Mouse (Mus musculus) kidney, adult 9 months (tissue): ENCODE measurements around the gene Etv3.
"Not testable (repeated sequence)": the region's sequence is repeated elsewhere in the genome, so short reads cannot be mapped to it uniquely, and the experiment has no call there.

ENCODE experiments used
- DNase-seq: peaks from one replicate; pipeline ENCODE4 v3.0.0; 2022

Gene Etv3

DNA sequence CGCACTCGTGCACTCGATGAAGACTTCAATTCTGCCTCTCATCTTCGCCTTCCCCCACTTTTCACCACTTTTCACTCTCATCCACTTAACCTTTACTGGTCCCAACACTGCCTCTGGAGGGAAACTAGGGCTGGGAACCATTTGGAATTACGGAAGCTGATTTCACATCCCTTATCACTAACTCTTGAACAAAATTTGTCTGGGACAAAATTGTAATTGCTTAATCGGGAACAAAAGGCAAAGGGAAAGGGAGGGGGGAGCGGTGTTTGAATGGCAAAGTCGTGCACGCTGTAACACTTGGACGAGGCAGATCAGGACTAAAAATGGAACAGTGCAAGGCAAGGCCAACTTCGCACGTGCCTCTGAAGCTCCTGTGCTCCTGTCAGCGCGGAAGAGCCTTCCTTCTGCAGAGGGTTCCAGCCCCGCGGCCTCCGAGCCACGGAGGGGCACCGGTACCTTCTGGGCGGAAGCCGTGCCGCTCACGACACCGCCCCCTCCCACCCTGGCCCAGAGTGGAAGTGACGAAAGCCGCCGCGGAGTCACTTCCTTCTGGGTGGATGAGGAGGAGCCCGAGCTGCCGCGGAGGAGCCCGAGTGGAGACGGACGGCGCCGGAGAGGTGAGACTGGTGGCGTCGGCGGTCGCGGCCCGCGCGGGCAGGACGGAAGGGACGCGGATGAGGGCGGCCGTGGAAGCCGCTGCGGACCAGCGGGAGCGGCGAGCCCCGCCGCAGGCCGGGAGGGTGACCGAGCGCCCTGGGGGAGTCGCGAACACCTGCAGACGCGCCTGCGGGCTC is at the start of gene Etv3:
Gene Etv3 (plus strand): TSS at position 365 of the 794 bp plus-strand sequence.
- DNase-seq = peak; percentile 88

DNA sequence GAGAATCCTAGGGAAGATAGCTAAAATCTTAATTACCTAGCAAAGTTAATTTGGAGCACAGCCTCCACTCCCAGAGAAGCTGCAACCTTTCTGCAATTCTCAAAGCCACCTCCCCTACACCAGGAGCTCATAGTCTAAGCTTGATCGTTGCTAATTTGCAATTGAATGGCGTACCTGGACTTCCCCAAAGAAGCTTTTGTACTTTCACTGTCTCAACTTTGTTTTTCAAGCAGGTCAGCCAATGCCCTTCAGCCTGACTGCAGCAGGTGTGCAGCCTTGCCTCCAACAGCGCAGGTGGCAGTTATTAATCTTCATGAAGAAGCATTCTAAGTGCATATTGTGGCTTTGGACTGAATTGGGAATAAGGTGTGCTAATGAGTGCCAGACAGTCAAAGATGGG is 47.3 kb upstream of the Etv3 start:
- not testable (repeated sequence) for DNase-seq

DNA sequence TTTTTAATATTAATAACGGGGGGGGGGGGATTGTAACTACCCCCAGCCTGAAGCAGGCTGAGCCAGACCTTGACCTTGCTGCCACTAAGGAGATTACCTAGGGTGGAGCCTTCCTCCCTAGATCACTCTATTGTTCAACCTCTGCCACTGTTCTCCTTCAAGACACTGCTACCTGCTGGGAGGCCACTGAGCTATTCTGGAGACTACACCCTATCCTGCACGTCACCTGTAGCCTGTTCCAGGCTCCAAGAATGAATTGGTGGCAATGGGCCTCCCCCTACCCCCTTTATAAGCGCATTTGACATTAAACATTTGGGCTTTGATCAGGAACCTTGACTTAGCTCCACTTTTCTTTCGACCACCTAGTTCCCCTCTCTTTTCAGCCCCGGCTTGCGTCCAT is 46.6 kb upstream of the Etv3 start:
- not testable (repeated sequence) for DNase-seq

DNA sequence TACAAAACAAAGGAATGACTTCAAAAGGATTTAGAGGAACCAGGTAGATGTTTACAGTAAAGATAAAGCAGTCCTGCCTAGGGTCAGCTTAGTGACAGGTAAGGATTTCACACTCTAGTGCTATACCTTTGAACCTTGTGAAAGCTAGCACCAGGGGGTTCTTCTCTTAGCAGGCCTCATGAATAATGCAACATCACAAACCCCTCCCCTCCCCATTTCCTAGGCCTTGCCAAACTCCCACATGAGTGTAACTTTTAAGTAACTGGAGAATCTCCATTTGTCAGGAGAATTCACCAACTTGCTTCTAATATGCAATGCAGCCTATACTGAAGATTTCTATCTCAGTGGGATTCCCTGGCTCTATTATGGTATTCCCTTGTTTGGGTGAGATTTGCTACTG is 46.0 kb upstream of the Etv3 start:
- not testable (repeated sequence) for DNase-seq

DNA sequence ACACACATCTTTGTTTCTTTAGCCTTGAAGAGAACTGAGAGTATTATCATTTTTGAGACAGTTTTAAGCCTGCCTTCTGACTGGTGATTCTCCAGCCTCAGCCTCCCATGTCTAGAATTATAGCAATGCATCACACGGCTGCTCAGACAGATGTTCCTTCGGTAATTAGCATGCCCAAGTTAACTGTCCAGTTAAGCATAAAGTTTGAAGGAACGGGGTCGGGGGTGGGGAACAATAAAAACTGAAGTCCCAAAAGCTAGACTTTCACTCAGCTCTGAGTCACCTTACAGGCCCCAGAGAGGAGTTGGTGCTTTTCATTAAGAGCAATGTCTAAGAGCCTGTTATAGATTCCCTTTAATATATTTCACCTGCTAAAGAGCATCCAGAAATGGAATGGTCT is 37.8 kb upstream of the Etv3 start:
- no peak for DNase-seq

DNA sequence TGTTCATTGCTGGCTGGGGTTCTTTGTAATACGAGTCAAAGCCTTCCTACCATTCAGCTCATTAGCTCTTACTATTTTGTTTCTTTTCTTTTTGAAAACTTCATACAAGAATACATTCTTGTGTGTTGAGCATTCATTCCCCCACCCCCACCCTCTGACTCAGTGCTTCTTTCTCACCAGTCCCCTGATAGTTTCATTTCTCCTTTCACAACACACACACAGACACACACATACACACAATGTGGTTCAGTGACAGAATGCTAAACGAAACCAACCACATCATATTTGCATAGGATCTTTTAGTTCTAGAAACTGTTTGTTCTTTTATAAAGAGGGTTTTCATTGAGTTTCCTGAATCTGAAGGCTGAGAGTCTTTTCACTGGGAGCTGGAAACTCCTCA is 37.3 kb upstream of the Etv3 start:
- no peak for DNase-seq

DNA sequence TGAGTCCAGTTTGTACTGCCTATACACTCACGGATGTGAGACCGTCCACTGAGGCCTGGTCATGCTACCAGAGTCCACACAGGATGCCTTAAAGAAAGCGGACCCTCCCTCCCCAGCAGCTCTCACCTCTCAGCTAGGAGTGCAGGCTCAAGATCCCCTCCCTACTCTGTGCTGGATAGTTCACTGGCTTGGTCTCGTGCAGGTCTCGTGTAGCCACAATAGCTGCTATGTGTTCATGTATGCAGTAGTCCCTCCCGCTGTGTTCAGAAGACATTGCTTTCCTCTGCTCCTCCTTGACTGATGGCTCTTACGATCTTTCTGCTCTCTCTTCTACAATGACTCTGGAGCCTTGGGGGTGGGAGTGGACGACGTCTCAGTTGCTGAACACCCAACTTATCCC is 26.9 kb upstream of the Etv3 start:
- DNase-seq = no peak

DNA sequence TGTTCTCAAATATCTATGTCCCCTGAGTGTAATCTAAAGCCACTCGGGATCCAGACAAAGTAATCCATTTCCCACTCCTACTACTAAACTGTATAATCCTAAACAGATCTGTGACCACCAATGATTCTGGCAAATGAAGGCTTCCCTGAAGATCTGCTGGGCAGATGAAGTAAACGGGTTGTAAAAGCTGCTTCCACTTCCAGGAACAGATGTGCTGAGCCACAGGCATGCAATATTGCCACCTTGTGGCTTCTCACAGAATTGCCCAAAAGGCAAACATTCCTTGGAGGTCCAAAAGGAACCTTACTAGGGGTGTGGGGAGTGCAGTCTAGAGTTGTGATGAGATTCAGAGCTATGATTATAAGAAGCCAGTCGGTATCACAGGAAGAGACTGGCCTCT is 26.1 kb upstream of the Etv3 start:
- DNase-seq = peak; percentile 70

DNA sequence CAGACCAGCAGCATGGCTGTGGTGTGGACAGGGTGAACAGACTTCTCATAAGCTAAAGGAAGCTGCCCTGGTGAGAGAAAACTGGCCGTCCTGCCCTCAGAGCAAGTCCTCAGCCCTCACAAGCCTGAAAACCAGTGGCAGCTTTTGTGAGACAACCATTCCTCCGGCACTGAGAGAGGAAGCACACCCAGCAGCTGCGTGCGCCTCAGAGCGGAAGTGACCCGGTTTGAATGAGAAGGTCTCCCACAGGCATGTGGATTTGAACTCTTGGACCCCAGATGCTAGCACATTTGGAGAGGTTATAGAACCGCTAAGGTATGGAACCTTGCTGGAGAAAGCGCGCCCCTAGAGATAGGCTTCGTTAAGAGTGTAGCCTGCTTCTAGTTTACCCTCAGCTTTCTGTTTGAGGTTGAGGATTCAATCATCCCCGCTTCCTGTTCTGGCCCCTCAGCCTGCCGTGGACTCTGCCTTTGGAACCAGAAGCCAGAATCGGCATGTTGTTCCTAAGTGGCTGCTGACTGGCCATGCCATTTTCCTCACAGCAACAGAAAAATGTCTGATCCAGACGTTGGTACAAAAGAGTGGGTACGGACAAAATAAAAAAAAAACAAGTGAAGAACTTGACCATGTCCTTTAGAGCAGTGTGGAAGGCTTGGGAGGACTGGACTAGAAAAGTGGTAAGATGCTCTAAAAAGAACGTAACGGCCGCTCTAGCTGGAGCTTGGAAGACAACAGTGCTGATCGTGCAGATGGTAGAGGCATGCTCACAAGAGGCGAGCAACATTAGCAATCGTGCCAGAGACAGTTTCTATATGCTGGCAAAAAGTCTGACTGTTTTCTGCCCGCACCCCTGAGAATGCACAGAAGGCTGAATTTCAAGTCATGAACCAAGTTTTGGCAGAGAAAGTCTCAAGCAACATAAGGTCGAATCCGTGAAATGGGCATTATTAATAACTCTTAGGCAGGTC is 24.8 kb upstream of the Etv3 start:
- DNase-seq = no peak

DNA sequence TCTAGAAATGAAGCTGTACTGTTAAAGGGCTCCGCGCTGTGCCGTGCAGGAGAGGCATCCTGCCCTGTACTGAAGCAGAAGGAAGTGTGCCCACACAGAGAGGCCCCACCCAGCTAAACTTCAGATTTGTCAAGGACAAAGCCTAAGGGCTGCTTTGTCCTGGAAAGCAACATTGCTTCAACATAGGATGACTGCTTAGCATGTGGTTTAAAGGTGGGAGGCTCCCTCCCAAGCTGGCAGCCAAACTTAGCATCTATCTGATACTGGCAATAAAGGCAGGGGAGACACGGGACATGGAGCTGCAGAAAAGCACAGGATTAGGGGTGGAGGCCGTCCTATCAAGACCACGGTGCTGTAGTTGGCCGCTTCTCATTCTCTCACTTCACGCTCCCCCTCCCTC is 24.1 kb upstream of the Etv3 start:
- no peak for DNase-seq

DNA sequence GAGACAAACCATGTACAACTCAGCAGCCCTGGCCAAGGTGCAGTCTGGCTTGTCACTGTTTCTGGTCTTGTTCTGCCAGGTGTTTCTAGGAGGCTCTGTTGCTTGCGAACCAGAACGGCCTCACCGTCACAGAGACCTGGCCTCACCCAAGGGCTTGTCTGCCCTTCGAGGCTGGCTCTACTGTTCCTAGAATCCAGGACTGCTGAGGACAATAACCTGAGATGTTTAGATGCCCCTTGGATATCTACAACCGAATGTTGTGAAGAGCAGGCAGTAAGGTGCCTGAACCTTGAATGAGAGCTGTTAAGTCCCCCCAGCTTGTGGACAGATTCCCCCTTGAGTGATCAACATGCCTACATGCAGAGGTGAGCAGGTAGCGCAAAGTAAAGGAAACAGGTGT is 22.4 kb upstream of the Etv3 start:
- no peak for DNase-seq

DNA sequence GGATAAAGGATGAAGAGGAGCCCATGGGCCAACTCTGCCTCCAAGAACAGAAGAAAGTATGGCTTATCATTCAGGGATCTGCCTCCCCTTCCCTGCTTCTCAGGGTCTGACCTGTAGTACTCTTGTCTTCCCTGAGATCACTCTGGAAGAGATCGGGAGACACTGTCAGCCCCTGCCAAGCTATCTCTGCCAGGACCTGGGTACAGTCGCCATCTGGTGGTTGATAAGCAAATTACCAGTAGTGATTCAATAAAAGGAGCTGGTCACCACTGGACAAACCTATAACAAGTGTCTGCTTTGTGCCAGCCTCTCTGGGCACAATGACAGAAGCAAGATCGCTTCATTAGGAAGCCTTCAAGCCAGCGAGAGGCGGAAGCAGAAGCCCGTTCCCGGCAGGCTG is 20.9 kb upstream of the Etv3 start:
- peak; percentile 32 for DNase-seq

DNA sequence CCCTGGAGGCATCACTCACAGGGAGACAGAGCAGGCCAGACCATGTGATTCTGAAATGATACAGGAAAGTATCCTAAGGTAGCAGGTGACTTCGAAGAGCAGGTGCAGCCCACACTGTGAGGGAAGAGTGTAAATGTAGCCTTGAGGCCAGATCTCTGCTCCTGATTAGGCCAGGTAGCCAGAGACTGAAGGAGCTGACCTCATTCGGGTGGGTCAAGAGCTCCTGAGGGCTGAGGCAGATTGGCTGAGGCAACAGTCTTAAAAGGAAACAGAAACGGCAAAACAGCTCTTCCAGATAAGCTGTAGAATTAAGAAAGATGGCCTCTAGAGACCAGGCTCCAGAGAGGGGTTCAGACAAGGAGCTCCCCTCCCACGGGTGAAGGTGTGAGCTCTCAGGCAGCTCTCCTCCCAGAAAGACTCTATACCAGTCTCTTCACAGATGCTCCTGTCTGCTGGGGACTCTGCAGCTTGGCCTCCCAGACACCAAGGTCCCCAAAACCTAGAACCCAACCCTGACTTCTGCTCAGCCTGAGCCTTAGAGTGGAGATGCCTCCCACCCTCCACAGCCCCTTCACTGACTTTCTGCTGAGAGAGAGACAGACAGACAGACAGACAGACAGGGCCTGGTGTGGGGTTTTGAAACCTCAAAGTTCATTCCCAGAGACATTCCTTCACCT is 20.3 kb upstream of the Etv3 start:
- no peak for DNase-seq

DNA sequence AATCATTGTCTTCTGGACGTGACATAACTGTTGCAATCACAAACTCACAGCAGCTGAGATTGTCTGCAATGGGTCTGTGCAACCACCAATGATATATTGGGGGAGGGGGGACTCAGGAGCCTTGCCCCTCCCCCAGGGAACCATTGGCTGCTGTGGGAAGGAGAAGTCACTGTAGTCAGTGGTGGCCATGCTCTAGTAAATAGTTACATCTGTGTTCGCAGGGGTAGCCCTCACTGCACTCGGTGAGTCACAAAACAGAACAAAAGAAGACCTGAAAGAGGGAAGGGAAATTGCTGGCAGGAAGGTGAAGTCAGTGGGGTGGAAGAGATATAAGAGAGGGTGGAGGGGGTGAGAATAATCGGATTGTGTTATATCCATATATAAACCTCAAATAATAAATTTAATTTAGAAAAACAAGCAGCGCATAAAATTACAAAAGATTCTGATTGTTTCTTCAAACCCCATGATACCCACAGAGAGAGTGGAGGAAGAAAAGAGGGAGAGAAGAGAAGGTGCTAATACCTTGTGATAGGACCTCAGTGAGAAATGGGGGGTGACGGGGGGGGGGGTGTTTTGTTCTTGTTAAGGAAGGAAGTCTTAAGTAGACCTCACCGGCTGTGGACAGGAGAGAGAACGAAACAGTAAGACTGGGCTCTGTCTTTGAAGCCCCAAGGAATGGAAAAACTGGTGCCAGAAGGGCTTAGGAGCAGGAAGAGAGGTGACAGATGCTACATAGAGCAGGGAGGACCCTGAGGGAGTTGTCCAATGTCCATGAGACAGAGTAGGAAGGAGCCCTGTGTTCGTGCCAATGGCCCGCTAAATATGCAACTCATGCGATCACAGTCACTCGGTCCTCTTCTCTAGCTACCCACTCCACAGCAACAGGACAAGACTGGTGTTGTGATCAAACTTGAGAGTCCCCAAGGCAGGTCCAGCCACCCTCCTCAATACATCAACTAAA is 18.5 kb upstream of the Etv3 start:
- DNase-seq = no peak

DNA sequence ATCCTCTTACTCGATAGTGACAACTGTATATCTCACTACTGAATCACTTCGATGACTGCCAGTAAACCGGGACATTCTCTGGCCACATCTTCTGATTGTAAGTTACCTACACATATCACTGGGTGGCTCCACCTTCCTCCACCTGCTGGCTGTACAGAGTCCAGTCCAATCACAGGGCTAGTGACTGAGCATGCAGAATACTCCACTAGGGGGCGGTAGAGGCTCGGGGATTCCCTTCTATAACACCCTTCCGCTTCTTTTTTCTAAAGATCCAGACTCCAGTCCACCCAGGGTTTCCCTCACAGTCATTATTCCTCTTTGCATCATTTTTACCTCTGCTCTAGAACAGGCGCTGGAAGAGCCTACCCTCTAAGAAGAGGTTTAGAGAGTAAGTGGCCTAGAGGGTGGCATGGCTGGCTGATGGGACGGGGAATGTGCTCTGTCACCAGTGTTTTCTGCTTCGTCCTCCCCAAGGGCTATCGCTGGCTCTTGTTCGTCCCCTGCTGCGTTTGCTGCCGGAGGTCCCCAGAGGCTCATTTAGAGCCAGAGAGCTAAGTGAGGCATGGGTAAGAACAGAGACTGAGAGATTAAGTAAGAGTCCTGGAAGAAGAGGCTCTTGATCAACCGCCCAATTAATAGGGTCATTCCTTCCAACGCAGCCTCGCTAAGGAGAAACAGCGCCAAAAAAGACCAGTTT is 16.9 kb upstream of the Etv3 start:
- DNase-seq = peak; percentile 95

DNA sequence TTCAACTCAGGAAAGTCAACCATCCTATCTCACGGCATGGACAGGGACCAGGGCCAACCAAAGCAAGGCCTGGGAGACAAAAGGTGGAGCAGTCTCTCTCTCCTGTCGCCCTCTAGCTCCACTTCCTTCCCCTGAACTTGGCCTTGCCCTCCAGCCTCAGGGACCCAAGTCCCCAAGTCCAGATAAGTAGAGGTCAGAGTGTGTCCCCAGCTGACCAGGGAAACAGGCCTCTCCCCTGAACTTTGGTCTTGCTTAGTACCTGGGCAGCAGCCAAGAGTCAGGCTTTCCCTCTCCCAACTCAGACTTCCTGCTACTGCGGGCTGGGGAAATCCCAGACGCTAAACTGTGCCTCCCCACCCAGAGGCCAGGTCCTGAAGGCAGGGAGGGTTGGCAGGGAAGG is 16.1 kb upstream of the Etv3 start:
- DNase-seq = peak; percentile 90

DNA sequence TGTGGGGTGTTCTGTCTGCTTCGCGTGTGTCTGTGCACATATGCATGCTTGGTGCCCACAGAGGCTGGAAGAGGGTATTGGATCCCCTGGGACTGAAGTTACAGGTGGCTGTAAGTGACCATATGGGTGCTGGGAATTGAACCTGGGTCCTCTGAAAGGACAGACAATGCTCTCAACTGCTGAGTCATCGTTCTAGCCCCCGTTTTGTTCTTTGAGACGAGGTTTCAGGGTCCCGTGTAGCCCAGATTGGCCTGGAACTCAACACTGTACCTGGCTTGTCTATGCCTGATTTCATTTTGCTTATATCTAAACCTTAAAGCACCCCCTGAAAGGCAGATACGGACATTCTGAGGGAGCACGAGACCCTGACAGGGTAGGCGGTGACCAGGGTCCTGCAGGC is 14.4 kb upstream of the Etv3 start:
- DNase-seq = no peak

DNA sequence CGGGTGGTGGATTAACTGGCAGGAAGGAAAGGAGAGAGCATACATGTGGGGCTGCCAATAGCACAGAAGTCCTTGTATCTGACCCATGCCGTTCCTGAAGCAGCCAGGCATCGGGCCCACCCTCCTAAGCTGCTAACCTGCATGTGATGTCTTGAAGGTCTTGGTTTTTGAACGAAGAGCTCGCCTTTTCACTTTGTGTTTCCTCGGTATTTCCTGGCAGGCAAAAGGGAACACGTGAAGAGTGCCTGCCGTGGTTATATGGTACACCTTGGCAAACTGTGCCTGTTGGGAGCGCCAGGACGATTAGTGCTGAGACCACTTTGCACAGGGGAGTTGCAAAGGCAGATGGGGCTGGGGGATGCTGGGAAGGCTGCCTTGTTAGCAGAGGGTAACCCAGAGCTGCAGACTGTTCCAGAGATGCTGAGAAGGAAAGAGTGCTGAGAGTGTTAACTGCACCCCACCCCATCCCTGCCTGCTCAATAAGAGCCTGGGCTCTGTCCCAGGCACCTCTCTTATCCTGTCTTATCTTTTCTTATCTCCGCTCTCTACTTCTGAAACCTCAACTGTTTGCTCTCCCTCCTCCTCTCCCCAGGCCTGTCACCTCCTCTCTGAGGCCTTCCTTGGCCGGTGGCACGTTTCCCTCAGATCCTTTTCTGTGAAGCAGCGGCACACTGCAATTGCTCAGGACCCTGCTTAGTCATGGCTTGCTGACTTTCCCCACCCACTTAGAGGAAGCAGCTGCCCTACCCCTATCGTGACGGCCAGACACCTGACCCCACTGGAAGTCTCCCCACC is 13.0 kb upstream of the Etv3 start:
- no peak for DNase-seq

DNA sequence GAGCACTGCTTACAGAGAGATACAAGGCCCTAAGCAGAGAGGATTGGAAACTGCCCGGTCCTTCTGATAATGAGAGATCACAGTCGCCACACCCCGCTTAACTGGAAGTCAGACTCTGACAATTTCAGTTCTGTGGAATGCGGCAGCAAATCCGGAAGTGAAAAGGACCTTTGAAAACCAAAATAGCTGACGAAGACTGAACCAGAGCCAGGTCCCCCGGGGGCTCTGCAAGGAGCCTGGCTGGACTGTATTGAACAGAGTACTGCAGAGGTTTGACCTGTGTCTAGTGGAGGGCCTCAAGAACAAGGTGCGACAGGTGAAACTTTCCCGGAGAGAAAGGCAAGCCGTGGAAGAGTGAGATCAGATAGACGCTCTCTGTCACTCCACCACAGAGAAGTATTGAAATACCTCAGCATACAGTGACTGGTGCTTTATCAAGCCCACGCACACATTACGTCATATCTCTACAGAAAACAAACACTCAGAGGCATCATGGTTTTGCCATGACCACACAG is 9.6 kb upstream of the Etv3 start:
- DNase-seq = peak; percentile 83

DNA sequence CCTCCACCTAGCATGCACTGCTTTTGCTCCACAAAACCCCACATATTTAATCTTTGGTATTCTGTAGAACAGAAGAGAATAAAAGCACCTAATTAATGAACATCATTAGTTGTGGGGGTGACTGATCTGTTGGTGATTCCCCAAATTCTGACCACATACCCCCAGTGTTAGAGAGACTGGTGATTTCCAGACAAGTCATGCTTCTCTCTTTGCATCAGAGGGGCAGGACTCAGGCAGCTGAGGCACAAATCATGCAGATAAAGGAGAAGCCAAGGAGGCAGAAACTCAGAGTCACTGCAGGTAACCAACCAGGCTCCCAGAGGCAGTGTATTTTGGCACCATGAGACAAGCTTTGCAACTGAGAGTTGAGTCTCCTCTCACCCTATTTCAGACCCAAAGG is 6.8 kb upstream of the Etv3 start:
- no peak for DNase-seq

DNA sequence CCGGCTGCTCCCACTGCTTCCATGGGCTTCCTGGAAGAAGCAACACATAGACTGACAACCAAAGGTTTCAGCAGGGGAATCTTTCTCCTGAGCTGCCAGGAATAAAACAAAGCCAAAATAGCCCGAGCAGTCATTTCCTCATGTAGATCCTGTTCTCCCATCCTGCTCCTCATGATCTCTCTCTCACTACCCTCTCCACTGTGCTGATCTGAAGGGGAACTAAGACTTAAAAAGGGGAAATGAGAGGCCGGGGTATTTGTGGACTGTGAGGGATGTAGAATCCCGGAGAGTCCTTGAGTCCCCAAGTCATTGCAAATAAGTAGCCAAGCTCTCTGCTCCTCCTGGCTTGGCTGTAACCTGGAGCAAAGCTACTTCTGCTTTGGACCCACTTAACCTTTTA is 4.1 kb upstream of the Etv3 start:
- DNase-seq = no peak
